Mouse (Mus musculus) hindbrain, embryonic 13.5 days (tissue): ENCODE measurements around the gene Pax1. TPM values are rescaled to one million over a fixed set of nuclear protein-coding genes. Genes with fewer than 3 reads are reported as not detected.

ENCODE experiments used
- ATAC-seq: fragments of 200-750 bp; cut with Nextera tagmentation; 2 replicates; pipeline ENCODE4 v1.8.0; 2017; ENCODE audit warnings: moderate TSS enrichment; ENCODE audit not compliant: low FRiP score
- H3K27ac ChIP-seq: fragments of 300-500 bp; sonication (generic); 2 replicates; pipeline ENCODE4 v1.5.1; 2015; ENCODE audit warnings: inconsistent platforms, mild to moderate bottlenecking, moderate library complexity
- H3K27me3 ChIP-seq: fragments of 300-500 bp; sonication (generic); 2 replicates; pipeline ENCODE4 v1.6.1; 2015; ENCODE audit warnings: mild to moderate bottlenecking, inconsistent platforms
- H3K36me3 ChIP-seq: fragments of 300-500 bp; sonication (generic); 2 replicates; pipeline ENCODE4 v1.6.1; 2015; ENCODE audit warnings: mild to moderate bottlenecking, inconsistent platforms
- H3K4me1 ChIP-seq: fragments of 300-500 bp; sonication (generic); replicated peaks from 2 replicates; pipeline ENCODE4 v1.6.1; 2015; ENCODE audit warnings: inconsistent platforms
- H3K4me2 ChIP-seq: fragments of 300-500 bp; sonication (generic); 2 replicates; pipeline ENCODE4 v1.6.1; 2015; ENCODE audit warnings: inconsistent platforms, mild to moderate bottlenecking, moderate library complexity
- H3K4me3 ChIP-seq: fragments of 300-500 bp; sonication (generic); 2 replicates; pipeline ENCODE4 v1.5.1; 2015; ENCODE audit warnings: mild to moderate bottlenecking, inconsistent platforms
- H3K9ac ChIP-seq: fragments of 300-500 bp; sonication (generic); 2 replicates; pipeline ENCODE4 v1.6.1; 2015; ENCODE audit warnings: mild to moderate bottlenecking, inconsistent platforms
- H3K9me3 ChIP-seq: fragments of 300-500 bp; sonication (generic); 2 replicates; pipeline ENCODE4 v1.6.1; 2016; ENCODE audit warnings: inconsistent platforms
- WGBS: fragments of 180-500 bp; shearing (Covaris S2); methylation state at CpG from one replicate; pipeline ENCODE4 v1.1.7; 2015; 5-methylcytosine and 5-hydroxymethylcytosine counted together
- polyA plus RNA-seq: library from polyadenylated mRNA; unstranded; fragments of >200 nt; fragmentation: Nextera tagmentation; extraction: Ambion mirVana; gene quantifications from 2 replicates; pipeline ENCODE4 v1.2.1, GENCODE M21; 2015

The Pax1 gene
- 0.12 TPM in 1 of 2 replicates, not detected in the other for polyA plus RNA-seq

DNA sequence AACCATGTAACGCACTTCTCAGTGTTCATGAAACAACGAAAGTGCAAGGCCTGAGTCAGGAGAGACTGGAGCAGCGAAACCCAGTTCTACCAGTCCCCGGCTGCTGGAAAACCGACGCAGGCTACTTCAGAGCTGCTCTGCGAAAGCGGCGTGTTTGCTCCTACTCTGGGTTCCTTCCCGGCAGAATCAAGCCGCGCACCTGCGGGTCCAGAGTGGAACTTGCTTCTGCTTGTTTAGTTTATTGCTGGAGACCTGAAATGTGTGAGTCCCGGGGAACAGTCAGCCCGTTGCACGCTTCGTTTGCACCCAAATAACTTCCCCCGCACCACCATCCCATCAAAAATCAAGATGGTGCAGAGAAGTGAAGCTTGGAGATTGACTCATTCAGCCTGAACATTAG lies at the start of gene Pax1:
Gene Pax1 (plus strand): TSS at position 345 of the 400 bp plus-strand sequence.
- no peak for ATAC-seq
- no peak within 1 kb of the TSS for H3K27ac ChIP-seq
- H3K9ac ChIP-seq = no peak within 1 kb of the TSS
- H3K4me3 ChIP-seq = no peak within 1 kb of the TSS
- no peak within 1 kb of the TSS for H3K4me2 ChIP-seq
- H3K9me3 ChIP-seq = no peaks in the 10 kb centered on the region
- peaks cover 11% of the 10 kb centered on the region for H3K4me1 ChIP-seq
- under 1% methylated on average over 18 of the region's 18 CpGs for WGBS
- no peaks in the 10 kb centered on the region for H3K36me3 ChIP-seq
- peaks cover 98% of the 10 kb centered on the region for H3K27me3 ChIP-seq

DNA sequence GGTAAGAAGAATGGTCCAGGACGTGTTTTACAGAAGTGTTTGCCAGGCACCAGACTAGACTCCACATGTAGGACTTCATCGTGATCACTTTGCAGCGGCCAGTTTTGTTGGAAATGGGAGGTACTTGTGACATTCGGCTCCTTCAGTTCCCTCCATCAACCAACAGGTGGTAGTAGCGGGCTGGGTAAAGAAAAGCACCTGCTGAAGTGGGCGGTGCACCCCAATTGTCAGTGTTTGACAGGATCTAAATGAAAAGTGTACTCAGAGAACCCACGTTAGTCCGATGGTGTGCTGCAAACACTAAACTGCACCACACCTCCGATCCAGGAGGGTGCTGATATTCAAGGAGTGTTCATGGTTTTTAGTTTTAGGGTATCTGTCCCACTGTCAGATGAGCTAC lies 40.7 kb upstream of the Pax1 start:
- no peak overlapping the region for H3K4me3 ChIP-seq
- no peaks in the 10 kb centered on the region for H3K36me3 ChIP-seq
- H3K4me1 ChIP-seq = no peaks in the 10 kb centered on the region
- H3K4me2 ChIP-seq = no peak overlapping the region
- ATAC-seq = no peak
- no peak overlapping the region for H3K27ac ChIP-seq
- peaks cover 40% of the 10 kb centered on the region for H3K27me3 ChIP-seq
- WGBS = 12% methylated on average over 9 of the region's 9 CpGs
- no peak overlapping the region for H3K9ac ChIP-seq
- H3K9me3 ChIP-seq = 0 out of 2 replicates have a peak, but pooled peaks cover 3% of the 10 kb centered on the region

DNA sequence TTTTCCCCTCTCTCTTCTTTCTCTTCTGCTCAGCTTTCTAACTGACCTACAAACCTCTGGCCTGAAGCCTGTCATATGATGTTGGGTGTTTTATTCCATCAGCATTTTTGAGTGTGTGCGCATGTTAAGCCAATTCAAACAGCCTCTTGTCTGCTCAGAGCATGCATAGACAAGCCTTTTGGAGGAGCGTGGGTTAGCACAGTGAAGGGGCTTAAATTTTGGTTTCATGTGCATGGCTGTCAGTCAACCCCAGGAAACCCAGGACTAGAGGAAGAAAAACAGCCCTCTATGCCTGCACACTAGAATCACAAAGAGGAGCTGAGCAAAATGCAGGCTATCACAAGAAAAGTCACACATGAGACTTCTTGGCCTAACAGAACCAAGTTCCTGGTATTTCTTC lies 36.5 kb upstream of the Pax1 start:
- no peaks in the 10 kb centered on the region for H3K36me3 ChIP-seq
- peaks cover 15% of the 10 kb centered on the region for H3K27me3 ChIP-seq
- 82% methylated on average over 2 of the region's 2 CpGs for WGBS
- no peak for ATAC-seq
- H3K9ac ChIP-seq = no peak overlapping the region
- H3K4me2 ChIP-seq = no peak overlapping the region
- H3K27ac ChIP-seq = no peak overlapping the region
- H3K4me3 ChIP-seq = no peak overlapping the region
- no peaks in the 10 kb centered on the region for H3K4me1 ChIP-seq
- no peaks in the 10 kb centered on the region for H3K9me3 ChIP-seq

DNA sequence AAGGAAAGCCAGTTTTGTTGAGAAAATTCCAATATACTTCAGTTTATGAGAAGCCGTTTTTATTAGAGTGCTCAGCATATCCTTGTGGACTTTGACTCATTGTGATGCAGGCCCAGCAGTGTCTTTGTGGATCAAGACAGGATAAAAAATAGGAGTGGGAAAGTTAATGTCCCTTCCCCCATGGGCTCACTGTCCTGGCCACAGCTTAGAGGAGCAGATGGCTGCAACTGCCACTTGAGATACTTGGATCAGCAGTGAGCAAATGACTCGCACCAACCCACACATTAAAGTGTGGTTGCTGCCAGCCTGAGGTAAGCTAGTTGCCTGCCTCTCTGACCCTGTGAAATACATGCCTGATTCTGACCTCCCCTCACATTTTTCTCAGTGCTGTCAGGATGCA lies 29.0 kb upstream of the Pax1 start:
- Histone ChIP-seq H3K9ac (no peak overlapping the region), H3K4me1 (no peaks in the 10 kb centered on the region), H3K36me3 (no peaks in the 10 kb centered on the region), H3K27ac (no peak overlapping the region), H3K27me3 (no peaks in the 10 kb centered on the region), H3K4me2 (no peak overlapping the region), H3K4me3 (no peak overlapping the region), H3K9me3 (no peaks in the 10 kb centered on the region)
- WGBS = 68% methylated on average over 2 of the region's 2 CpGs
- ATAC-seq = no peak

DNA sequence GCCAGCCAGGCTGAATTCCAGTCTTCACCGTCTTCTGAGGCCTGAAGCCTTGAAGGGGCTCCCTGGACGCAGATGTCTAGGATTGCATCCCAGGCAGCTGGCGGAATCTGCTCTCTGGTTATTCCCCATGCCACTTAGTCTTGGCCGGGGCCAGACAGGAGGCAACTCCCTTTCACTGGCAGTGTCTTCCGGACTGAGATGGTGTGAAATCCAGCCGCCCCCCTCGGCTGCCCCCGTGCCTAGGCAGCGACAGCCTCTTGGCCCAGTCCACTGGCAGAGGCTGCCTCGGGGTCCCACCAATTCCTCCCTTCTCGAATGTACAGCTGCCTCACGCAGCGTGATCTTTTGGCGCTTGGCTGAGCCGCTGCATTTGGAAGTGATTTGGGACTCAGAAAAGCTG lies 23.0 kb upstream of the Pax1 start:
- no peaks in the 10 kb centered on the region for H3K27me3 ChIP-seq
- no peak for ATAC-seq
- H3K4me1 ChIP-seq = no peaks in the 10 kb centered on the region
- H3K9me3 ChIP-seq = no peaks in the 10 kb centered on the region
- H3K27ac ChIP-seq = no peak overlapping the region
- H3K4me3 ChIP-seq = no peak overlapping the region
- H3K36me3 ChIP-seq = no peaks in the 10 kb centered on the region
- H3K9ac ChIP-seq = no peak overlapping the region
- no peak overlapping the region for H3K4me2 ChIP-seq
- 71% methylated on average over 15 of the region's 15 CpGs for WGBS

DNA sequence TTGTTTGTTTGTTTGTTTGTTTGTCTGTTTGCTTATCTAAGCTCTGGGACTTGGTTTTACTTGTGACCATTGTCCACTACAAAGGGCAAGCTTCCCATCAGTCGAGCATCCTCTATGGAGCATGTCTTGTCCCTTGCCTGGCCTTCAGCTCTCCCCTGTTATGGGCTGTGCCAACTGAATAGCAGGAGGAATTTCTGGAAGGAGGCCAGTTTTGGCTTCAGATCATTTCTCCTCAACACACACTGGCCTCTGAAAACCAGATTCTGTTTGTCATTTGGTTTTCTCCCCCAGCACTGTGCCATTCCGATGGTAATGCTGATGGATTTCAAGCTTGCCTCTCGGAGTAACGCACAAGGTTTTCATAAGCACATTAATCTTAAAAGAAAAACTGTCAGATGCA lies 21.9 kb upstream of the Pax1 start:
- 72% methylated on average over 4 of the region's 4 CpGs for WGBS
- no peaks in the 10 kb centered on the region for H3K27me3 ChIP-seq
- no peak overlapping the region for H3K27ac ChIP-seq
- no peak overlapping the region for H3K9ac ChIP-seq
- no peaks in the 10 kb centered on the region for H3K9me3 ChIP-seq
- no peaks in the 10 kb centered on the region for H3K36me3 ChIP-seq
- no peak for ATAC-seq
- no peak overlapping the region for H3K4me2 ChIP-seq
- no peak overlapping the region for H3K4me3 ChIP-seq
- H3K4me1 ChIP-seq = no peaks in the 10 kb centered on the region

DNA sequence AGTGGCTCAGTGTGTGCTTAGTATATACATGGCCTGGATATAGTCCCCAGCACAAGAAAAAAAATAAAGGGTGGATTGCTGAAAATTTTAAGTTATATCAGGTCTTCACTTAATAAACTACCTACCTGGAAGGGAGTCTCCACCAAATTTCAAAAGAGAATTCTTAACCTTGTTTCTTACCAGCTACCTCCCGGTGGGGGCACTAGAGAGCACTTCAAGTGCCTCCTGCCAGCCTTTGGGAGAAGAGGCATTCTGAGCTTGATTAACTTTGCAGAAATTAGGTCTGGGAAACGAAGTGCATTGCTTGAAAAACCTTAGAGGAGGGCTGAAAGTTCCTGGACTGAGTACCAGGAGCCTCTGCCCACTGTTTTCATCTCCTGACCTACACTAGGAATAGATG lies 19.5 kb upstream of the Pax1 start:
- no peak for ATAC-seq
- Histone ChIP-seq H3K9ac (no peak overlapping the region), H3K27ac (no peak overlapping the region), H3K4me3 (no peak overlapping the region), H3K4me2 (no peak overlapping the region), H3K9me3 (no peaks in the 10 kb centered on the region), H3K36me3 (no peaks in the 10 kb centered on the region), H3K27me3 (0 out of 2 replicates have a peak, but pooled peaks cover 4% of the 10 kb centered on the region), H3K4me1 (no peaks in the 10 kb centered on the region)
- 14% methylated on average over 2 of the region's 2 CpGs for WGBS

DNA sequence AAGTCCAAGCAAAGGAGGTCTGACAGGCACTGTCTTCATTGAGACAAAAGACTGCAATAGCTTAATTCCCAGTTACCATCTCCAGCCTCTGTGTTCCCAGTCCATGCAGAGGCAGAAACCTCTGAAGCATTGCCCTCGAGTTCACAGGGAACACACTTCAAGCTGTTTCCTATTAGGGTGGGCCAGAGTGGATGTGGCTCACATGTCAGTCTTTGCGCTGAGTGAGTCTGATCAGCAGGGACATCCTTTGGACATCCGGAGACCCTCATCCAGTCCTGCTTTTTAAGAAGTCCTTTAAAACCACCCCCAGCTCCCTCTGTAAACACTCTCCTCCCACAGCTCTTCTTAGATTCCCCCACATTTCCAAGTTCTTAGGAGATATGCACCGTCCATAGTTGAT lies 2.0 kb upstream of the Pax1 start:
- H3K4me2 ChIP-seq = no peak overlapping the region
- H3K4me1 ChIP-seq = no peaks in the 10 kb centered on the region
- no peak overlapping the region for H3K27ac ChIP-seq
- peaks cover 98% of the 10 kb centered on the region for H3K27me3 ChIP-seq
- H3K36me3 ChIP-seq = no peaks in the 10 kb centered on the region
- H3K4me3 ChIP-seq = no peak overlapping the region
- H3K9ac ChIP-seq = no peak overlapping the region
- WGBS = 2% methylated on average over 4 of the region's 4 CpGs
- no peaks in the 10 kb centered on the region for H3K9me3 ChIP-seq
- no peak for ATAC-seq

DNA sequence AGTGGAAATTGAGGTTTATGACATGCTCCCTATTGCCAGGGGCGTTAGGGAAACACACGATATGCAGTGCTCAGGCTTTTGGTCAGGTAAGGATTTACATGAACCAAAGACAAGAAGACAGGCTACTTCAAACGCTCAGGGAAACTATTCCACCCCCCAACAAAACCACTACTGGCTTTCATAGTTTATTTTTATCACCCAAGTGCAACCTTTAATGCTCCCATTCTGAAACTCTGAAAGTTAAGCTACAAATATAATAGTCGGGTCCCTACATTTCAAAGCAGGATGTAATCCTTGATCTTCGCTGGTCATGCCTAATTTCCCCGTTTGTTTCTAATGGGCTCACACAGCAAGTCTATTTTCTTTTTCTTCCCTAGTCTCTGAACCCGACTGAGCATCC lies 1.3 kb upstream of the Pax1 start:
- H3K9ac ChIP-seq = no peak overlapping the region
- no peaks in the 10 kb centered on the region for H3K9me3 ChIP-seq
- WGBS = 3% methylated on average over 7 of the region's 7 CpGs
- H3K4me1 ChIP-seq = peaks cover 6% of the 10 kb centered on the region
- no peak overlapping the region for H3K4me2 ChIP-seq
- no peak overlapping the region for H3K4me3 ChIP-seq
- no peak for ATAC-seq
- peaks cover 98% of the 10 kb centered on the region for H3K27me3 ChIP-seq
- no peak overlapping the region for H3K27ac ChIP-seq
- no peaks in the 10 kb centered on the region for H3K36me3 ChIP-seq

DNA sequence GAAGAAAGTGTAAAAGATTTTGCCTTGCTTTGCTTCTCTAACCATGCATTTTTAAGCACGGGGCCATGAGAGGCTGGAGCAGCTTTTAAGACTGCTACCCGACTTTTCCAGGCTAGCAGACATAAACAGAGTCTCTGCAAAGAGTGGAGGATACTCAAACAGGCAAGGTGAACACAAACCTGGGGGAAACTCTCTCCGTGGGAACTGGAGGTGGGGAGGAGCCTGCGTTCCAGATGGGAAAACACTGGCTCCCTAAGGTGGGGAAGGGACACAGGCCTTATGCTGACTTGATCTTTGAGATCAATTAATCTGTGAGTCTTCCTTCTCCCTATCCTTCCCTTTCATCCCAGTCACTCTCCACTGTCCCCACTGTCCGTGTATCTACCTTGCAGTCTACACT lies 869 bp upstream of the Pax1 start:
- Histone ChIP-seq H3K9me3 (no peaks in the 10 kb centered on the region), H3K27me3 (peaks cover 98% of the 10 kb centered on the region), H3K4me2 (no peak overlapping the region), H3K4me3 (no peak overlapping the region), H3K36me3 (no peaks in the 10 kb centered on the region), H3K9ac (no peak overlapping the region), H3K27ac (no peak overlapping the region), H3K4me1 (peaks cover 11% of the 10 kb centered on the region)
- 1% methylated on average over 5 of the region's 5 CpGs for WGBS
- no peak for ATAC-seq

DNA sequence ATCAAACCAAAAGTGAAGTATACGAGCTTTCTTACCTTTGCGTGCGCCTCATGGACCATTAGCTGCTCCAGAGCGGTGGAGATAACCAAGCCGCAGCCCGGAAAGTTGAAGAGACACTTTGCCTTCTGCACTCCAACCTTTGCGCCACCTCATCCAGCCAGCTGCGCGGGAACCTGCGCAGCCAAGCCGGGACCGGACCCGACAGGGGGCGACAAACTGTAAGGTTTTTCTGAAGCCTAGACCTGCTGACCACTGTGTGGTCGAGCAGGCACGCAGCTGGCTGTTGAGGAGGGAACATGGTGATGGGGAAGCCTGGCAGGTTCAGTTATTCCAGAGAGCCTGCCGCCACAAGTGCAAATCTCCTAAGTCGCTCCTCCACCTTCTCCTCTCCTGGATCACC lies 591 bp downstream of the Pax1 start:
- H3K9me3 ChIP-seq = no peaks in the 10 kb centered on the region
- peaks cover 99% of the 10 kb centered on the region for H3K27me3 ChIP-seq
- no peak overlapping the region for H3K9ac ChIP-seq
- no peak for ATAC-seq
- WGBS = under 1% methylated on average over 18 of the region's 18 CpGs
- H3K27ac ChIP-seq = no peak overlapping the region
- no peak overlapping the region for H3K4me3 ChIP-seq
- H3K4me1 ChIP-seq = peaks cover 11% of the 10 kb centered on the region
- no peaks in the 10 kb centered on the region for H3K36me3 ChIP-seq
- no peak overlapping the region for H3K4me2 ChIP-seq

DNA sequence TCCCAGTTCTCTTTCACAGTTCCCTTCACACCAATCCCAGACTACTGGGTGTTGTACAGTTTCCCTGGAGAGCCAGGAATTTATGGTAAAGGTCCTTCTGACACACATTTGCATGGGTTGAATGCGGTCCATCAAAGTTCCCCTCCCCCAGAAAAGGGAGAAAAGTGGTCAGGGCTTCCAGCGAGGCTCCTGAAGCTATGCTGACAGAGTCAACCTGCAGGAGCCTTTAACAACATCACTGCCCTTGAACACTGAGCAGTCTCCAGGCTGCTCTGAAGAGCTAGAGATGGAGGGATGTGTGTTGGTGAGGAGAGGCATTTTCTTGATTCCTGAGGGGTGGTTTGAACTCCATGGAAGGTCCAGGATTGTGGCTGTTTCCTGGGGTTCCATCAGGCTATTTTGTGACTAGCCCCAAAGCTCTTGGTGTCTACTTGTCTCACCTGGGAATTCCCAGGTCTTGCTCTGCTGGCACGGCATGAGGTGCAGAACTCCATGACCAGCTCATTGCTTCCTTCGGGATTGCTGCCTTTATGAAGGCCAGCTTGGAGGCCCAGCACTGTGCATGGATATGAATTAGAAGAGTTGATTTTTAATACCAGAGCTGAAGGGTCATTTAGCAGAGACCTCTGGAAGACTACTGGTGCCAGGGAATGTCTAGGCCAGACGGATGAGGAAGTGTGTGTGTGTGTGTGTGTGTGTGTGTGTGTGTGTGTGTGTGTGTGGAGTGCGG lies 1.8 kb downstream of the Pax1 start:
- Histone ChIP-seq H3K4me3 (no peak overlapping the region), H3K36me3 (no peaks in the 10 kb centered on the region), H3K9ac (no peak overlapping the region), H3K4me1 (peaks cover 14% of the 10 kb centered on the region), H3K9me3 (no peaks in the 10 kb centered on the region), H3K27me3 (peaks cover 99% of the 10 kb centered on the region), H3K27ac (no peak overlapping the region), H3K4me2 (no peak overlapping the region)
- ATAC-seq = no peak
- WGBS = 5% methylated on average over 6 of the region's 6 CpGs

DNA sequence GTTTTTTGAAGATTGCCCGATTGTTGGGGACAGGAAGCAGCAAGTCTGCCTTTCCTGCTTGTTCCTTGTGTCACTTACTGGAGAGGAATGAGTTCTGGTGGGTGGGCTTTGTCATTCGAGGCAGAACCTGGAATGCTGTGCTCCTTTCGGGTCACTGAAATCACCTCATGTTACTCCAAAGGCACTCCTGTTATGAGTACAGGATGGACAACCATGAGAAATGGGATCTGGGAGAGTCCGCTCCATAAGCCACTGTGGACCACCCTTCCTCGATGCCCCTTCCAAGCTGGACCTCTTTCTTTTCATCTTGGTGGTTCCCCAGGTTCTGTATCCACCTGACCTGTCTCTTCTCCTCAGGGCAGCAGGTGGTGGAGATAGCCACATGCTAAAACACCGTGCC lies 2.5 kb downstream of the Pax1 start:
- no peaks in the 10 kb centered on the region for H3K36me3 ChIP-seq
- H3K27me3 ChIP-seq = peaks cover 93% of the 10 kb centered on the region
- ATAC-seq = no peak
- H3K4me1 ChIP-seq = peaks cover 14% of the 10 kb centered on the region
- WGBS = 8% methylated on average over 6 of the region's 6 CpGs
- H3K9ac ChIP-seq = no peak overlapping the region
- H3K4me3 ChIP-seq = no peak overlapping the region
- H3K27ac ChIP-seq = no peak overlapping the region
- no peak overlapping the region for H3K4me2 ChIP-seq
- H3K9me3 ChIP-seq = no peaks in the 10 kb centered on the region
